Mouse (Mus musculus): Measurements from ENCODE around the gene Mmrn2. TPM values are rescaled to one million over a fixed set of nuclear protein-coding genes. Genes with fewer than 3 reads are reported as not detected.
"Not testable (repeated sequence)": the region's sequence is repeated elsewhere in the genome, so short reads cannot be mapped to it uniquely, and the experiment has no call there.

Gene Mmrn2
- polyA plus RNA-seq, 1 experiment = 21.0 TPM

- no peak for DNase-seq (ENCODE audit: low read depth)
Measured at GRCm38 (mm10) chr14:34402871-34403270, 27.6 kb downstream of the Mmrn2 start.

- no peak for DNase-seq (ENCODE audit: low read depth)
Measured at GRCm38 (mm10) chr14:34403424-34403823, 28.2 kb downstream of the Mmrn2 start.

- DNase-seq (ENCODE audit: low read depth) = no peak
Measured at GRCm38 (mm10) chr14:34410716-34411115, 35.5 kb downstream of the Mmrn2 start.

- DNase-seq (ENCODE audit: low read depth) = no peak
Measured at GRCm38 (mm10) chr14:34412164-34412896, 37.1 kb downstream of the Mmrn2 start.

GRCm38 (mm10) chr14:34416946-34417345, 41.7 kb downstream of the Mmrn2 start:
- DNase-seq (ENCODE audit: low read depth) = not testable (repeated sequence)

- no peak for DNase-seq (ENCODE audit: low read depth)
Measured at GRCm38 (mm10) chr14:34417501-34417900, 42.2 kb downstream of the Mmrn2 start.

GRCm38 (mm10) chr14:34421078-34421477, 45.8 kb downstream of the Mmrn2 start:
- no peak for DNase-seq (ENCODE audit: low read depth)

GRCm38 (mm10) chr14:34428274-34428673, 53.0 kb downstream of the Mmrn2 start:
- DNase-seq (ENCODE audit: low read depth) = no peak

GRCm38 (mm10) chr14:34429069-34429468, 53.8 kb downstream of the Mmrn2 start:
- DNase-seq (ENCODE audit: low read depth) = no peak

GRCm38 (mm10) chr14:34440526-34441066, 65.3 kb downstream of the Mmrn2 start:
- no peak for DNase-seq (ENCODE audit: low read depth)

- DNase-seq (ENCODE audit: low read depth) = no peak
Measured at GRCm38 (mm10) chr14:34442531-34442930, 67.3 kb downstream of the Mmrn2 start.

- DNase-seq (ENCODE audit: low read depth) = no peak
Measured at GRCm38 (mm10) chr14:34444368-34444767, 69.1 kb downstream of the Mmrn2 start.

- no peak for DNase-seq (ENCODE audit: low read depth)
Measured at GRCm38 (mm10) chr14:34444924-34445323, 69.7 kb downstream of the Mmrn2 start.

GRCm38 (mm10) chr14:34445348-34445747, 70.1 kb downstream of the Mmrn2 start:
- DNase-seq (ENCODE audit: low read depth) = no peak

GRCm38 (mm10) chr14:34446624-34447023, 71.4 kb downstream of the Mmrn2 start:
- no peak for DNase-seq (ENCODE audit: low read depth)

- DNase-seq (ENCODE audit: low read depth) = no peak
Measured at GRCm38 (mm10) chr14:34447659-34448058, 72.4 kb downstream of the Mmrn2 start.

- no peak for DNase-seq (ENCODE audit: low read depth)
Measured at GRCm38 (mm10) chr14:34448398-34448797, 73.1 kb downstream of the Mmrn2 start.

- no peak for DNase-seq (ENCODE audit: low read depth)
Measured at GRCm38 (mm10) chr14:34449807-34450206, 74.5 kb downstream of the Mmrn2 start.

- DNase-seq (ENCODE audit: low read depth) = no peak
Measured at GRCm38 (mm10) chr14:34450451-34450850, 75.2 kb downstream of the Mmrn2 start.

GRCm38 (mm10) chr14:34451872-34452271, 76.6 kb downstream of the Mmrn2 start:
- DNase-seq (ENCODE audit: low read depth) = no peak

- no peak for DNase-seq (ENCODE audit: low read depth)
Measured at GRCm38 (mm10) chr14:34453648-34454047, 78.4 kb downstream of the Mmrn2 start.
